Mouse (Mus musculus) forebrain, embryonic 13.5 days (tissue): ENCODE results near the gene Fads2. TPM values are rescaled to one million over a fixed set of nuclear protein-coding genes. Genes with fewer than 3 reads are reported as not detected.
A peak's percentile ranks its signal among the peaks of the same experiment; 100 is the strongest.

Experiments used
- ATAC-seq: fragments of 200-750 bp; cut with Nextera tagmentation; 2 replicates; pipeline ENCODE4 v1.8.0; 2017
- H3K27ac ChIP-seq: fragments of 300-500 bp; sonication (generic); 2 replicates; pipeline ENCODE4 v1.5.1; 2015; ENCODE audit warnings: inconsistent platforms, mild to moderate bottlenecking, moderate library complexity
- H3K27me3 ChIP-seq: fragments of 300-500 bp; sonication (generic); 2 replicates; pipeline ENCODE4 v1.6.1; 2015; ENCODE audit warnings: mild to moderate bottlenecking, inconsistent platforms
- H3K36me3 ChIP-seq: fragments of 300-500 bp; sonication (generic); 2 replicates; pipeline ENCODE4 v1.6.1; 2015; ENCODE audit warnings: mild to moderate bottlenecking, inconsistent platforms; ENCODE audit not compliant: poor library complexity, severe bottlenecking
- H3K4me1 ChIP-seq: fragments of 300-500 bp; sonication (generic); 2 replicates; pipeline ENCODE4 v1.6.1; 2015; ENCODE audit warnings: inconsistent platforms
- H3K4me2 ChIP-seq: fragments of 300-500 bp; sonication (generic); 2 replicates; pipeline ENCODE4 v1.6.1; 2015; ENCODE audit warnings: inconsistent platforms, mild to moderate bottlenecking, moderate library complexity
- H3K4me3 ChIP-seq: fragments of 300-500 bp; sonication (generic); 2 replicates; pipeline ENCODE4 v1.5.1; 2015; ENCODE audit warnings: mild to moderate bottlenecking, inconsistent platforms
- H3K9ac ChIP-seq: fragments of 300-500 bp; sonication (generic); 2 replicates; pipeline ENCODE4 v1.6.1; 2015; ENCODE audit warnings: mild to moderate bottlenecking, inconsistent platforms
- H3K9me3 ChIP-seq: fragments of 300-500 bp; sonication (generic); replicated peaks from 2 replicates; pipeline ENCODE4 v1.6.1; 2016; ENCODE audit warnings: inconsistent platforms
- WGBS: fragments of 180-500 bp; shearing (Covaris S2); methylation state at CpG from one replicate; pipeline ENCODE4 v1.1.7; 2015; 5-methylcytosine and 5-hydroxymethylcytosine counted together
- polyA plus RNA-seq: library from polyadenylated mRNA; unstranded; fragments of >200 nt; fragmentation: Nextera tagmentation; extraction: Ambion mirVana; gene quantifications from 2 replicates; pipeline ENCODE4 v1.2.1, GENCODE M21; 2015

Fads2 gene
- polyA plus RNA-seq, 1 experiment from 2014 or later, result 134 TPM

GRCm38 (mm10) chr19:10017637-10018526, 83.7 kb downstream of the Fads2 start:
- ATAC-seq, result peak; percentile 97
- Histone ChIP-seq H3K9ac (peak overlapping the region; percentile 81), H3K27me3 (no peaks in the 10 kb centered on the region), H3K9me3 (no peaks in the 10 kb centered on the region), H3K4me1 (peaks cover 19% of the 10 kb centered on the region), H3K36me3 (no peaks in the 10 kb centered on the region), H3K4me3 (peak overlapping the region; percentile 55), H3K27ac (0 out of 2 replicates have a peak overlapping the region, but pooled peaks have one; percentile 44), H3K4me2 (peak overlapping the region; percentile 91)
- WGBS, result 6% methylated on average over 43 of the region's 44 CpGs

GRCm38 (mm10) chr19:10016151-10016550, 85.4 kb downstream of the Fads2 start:
- Histone ChIP-seq H3K27me3 (no peaks in the 10 kb centered on the region), H3K27ac (no peak overlapping the region), H3K4me2 (no peak overlapping the region), H3K9me3 (no peaks in the 10 kb centered on the region), H3K4me3 (no peak overlapping the region), H3K4me1 (peaks cover 19% of the 10 kb centered on the region), H3K9ac (no peak overlapping the region), H3K36me3 (no peaks in the 10 kb centered on the region)
- no peak for ATAC-seq
- WGBS, result 91% methylated on average over 4 of the region's 4 CpGs

GRCm38 (mm10) chr19:10015442-10015841, 86.1 kb downstream of the Fads2 start:
- H3K9me3 ChIP-seq, result no peaks in the 10 kb centered on the region
- no peak overlapping the region for H3K27ac ChIP-seq
- no peak overlapping the region for H3K4me3 ChIP-seq
- H3K27me3 ChIP-seq, result no peaks in the 10 kb centered on the region
- no peak for ATAC-seq
- H3K4me2 ChIP-seq, result no peak overlapping the region
- H3K36me3 ChIP-seq, result no peaks in the 10 kb centered on the region
- H3K9ac ChIP-seq, result no peak overlapping the region
- H3K4me1 ChIP-seq, result peaks cover 19% of the 10 kb centered on the region
- WGBS, result 84% methylated on average over 4 of the region's 4 CpGs

GRCm38 (mm10) chr19:10014824-10015223, 86.7 kb downstream of the Fads2 start:
- no peak overlapping the region for H3K9ac ChIP-seq
- no peaks in the 10 kb centered on the region for H3K27me3 ChIP-seq
- ATAC-seq, result no peak
- no peaks in the 10 kb centered on the region for H3K9me3 ChIP-seq
- peaks cover 19% of the 10 kb centered on the region for H3K4me1 ChIP-seq
- H3K4me2 ChIP-seq, result no peak overlapping the region
- WGBS, result 84% methylated on average over 13 of the region's 13 CpGs
- H3K36me3 ChIP-seq, result no peaks in the 10 kb centered on the region
- H3K27ac ChIP-seq, result no peak overlapping the region
- no peak overlapping the region for H3K4me3 ChIP-seq

GRCm38 (mm10) chr19:10013913-10014312, 87.6 kb downstream of the Fads2 start:
- H3K4me2 ChIP-seq, result no peak overlapping the region
- no peaks in the 10 kb centered on the region for H3K27me3 ChIP-seq
- peaks cover 15% of the 10 kb centered on the region for H3K4me1 ChIP-seq
- no peak for ATAC-seq
- H3K36me3 ChIP-seq, result no peaks in the 10 kb centered on the region
- H3K9me3 ChIP-seq, result no peaks in the 10 kb centered on the region
- H3K27ac ChIP-seq, result no peak overlapping the region
- H3K9ac ChIP-seq, result no peak overlapping the region
- 81% methylated on average over 5 of the region's 5 CpGs for WGBS
- H3K4me3 ChIP-seq, result no peak overlapping the region

- Histone ChIP-seq H3K9me3 (no peaks in the 10 kb centered on the region), H3K4me2 (no peak overlapping the region), H3K4me1 (peaks cover 10% of the 10 kb centered on the region), H3K4me3 (no peak overlapping the region), H3K9ac (no peak overlapping the region), H3K27me3 (no peaks in the 10 kb centered on the region), H3K27ac (no peak overlapping the region), H3K36me3 (no peaks in the 10 kb centered on the region)
- ATAC-seq, result no peak
- WGBS, result 65% methylated on average over 3 of the region's 3 CpGs
Measured at GRCm38 (mm10) chr19:10013348-10013747, 88.2 kb downstream of the Fads2 start.

- Histone ChIP-seq H3K27ac (no peak overlapping the region), H3K27me3 (no peaks in the 10 kb centered on the region), H3K4me1 (peaks cover 7% of the 10 kb centered on the region; the same call in 1 of the 2 replicates), H3K4me2 (no peak overlapping the region), H3K36me3 (no peaks in the 10 kb centered on the region), H3K4me3 (no peak overlapping the region), H3K9ac (no peak overlapping the region; the same call in 1 of the 2 replicates), H3K9me3 (no peaks in the 10 kb centered on the region)
- WGBS, result 69% methylated on average over 6 of the region's 6 CpGs
- no peak for ATAC-seq
Measured at GRCm38 (mm10) chr19:10012827-10013278, 88.7 kb downstream of the Fads2 start.

Other genes starting within 250 kb of the Fads2 start
- gene Incenp, start 202.2 kb downstream of the Fads2 start, polyA plus RNA-seq, result 86.6 and 105 TPM in 2 replicates
- gene Fth1, start 121.1 kb downstream of the Fads2 start, polyA plus RNA-seq, result 1,364 and 1,444 TPM in 2 replicates
- 0.76 and 1.2 TPM in 2 replicates for gene Best1, start 100.1 kb downstream of the Fads2 start, polyA plus RNA-seq
- 14.4 and 15.2 TPM in 2 replicates for gene Rab3il1, start 100.1 kb downstream of the Fads2 start, polyA plus RNA-seq
- gene Fads3, start 60.2 kb downstream of the Fads2 start, polyA plus RNA-seq, result 5.8 TPM in 2 replicates
- gene Fads1, start 81.1 kb upstream of the Fads2 start, polyA plus RNA-seq, result 148 and 172 TPM in 2 replicates
- gene Tmem258, start 102.3 kb upstream of the Fads2 start, polyA plus RNA-seq, result 408 and 447 TPM in 2 replicates
- gene Fen1, start 102.4 kb upstream of the Fads2 start, polyA plus RNA-seq, result 98.8 and 104 TPM in 2 replicates
- gene Myrf, start 139.0 kb upstream of the Fads2 start, polyA plus RNA-seq, result 0.22 and 0.31 TPM in 2 replicates
- 3.2 TPM in 2 replicates for gene Dagla, start 203.1 kb upstream of the Fads2 start, polyA plus RNA-seq